Mouse (Mus musculus): ENCODE measurements around the gene Grik3. TPM values are rescaled to one million over a fixed set of nuclear protein-coding genes. Genes with fewer than 3 reads are reported as not detected.

Gene Grik3
- total RNA-seq, 2 experiments from 2014 or later, result 23.4 to 29.3 TPM

GRCm38 (mm10) chr4:125491505-125492121 is 1.1 kb downstream of the Grik3 start:
- DNase-seq (ENCODE audit: low spot score in 2 of 2), result no peak

GRCm38 (mm10) chr4:125492122-125492505 is 1.6 kb downstream of the Grik3 start:
- no peak for DNase-seq (ENCODE audit: low spot score in 2 of 2)

GRCm38 (mm10) chr4:125492706-125493105 is 2.2 kb downstream of the Grik3 start:
- no peak for DNase-seq (ENCODE audit: low spot score in 2 of 2)

GRCm38 (mm10) chr4:125493124-125493523 is 2.6 kb downstream of the Grik3 start:
- DNase-seq (ENCODE audit: low spot score in 2 of 2), result no peak

GRCm38 (mm10) chr4:125495477-125495876 is 5.0 kb downstream of the Grik3 start:
- DNase-seq (ENCODE audit: low spot score in 2 of 2), result no peak

- no peak for DNase-seq (ENCODE audit: low spot score in 2 of 2)
Measured at GRCm38 (mm10) chr4:125497001-125497400, 6.5 kb downstream of the Grik3 start.

GRCm38 (mm10) chr4:125497471-125497870 is 7.0 kb downstream of the Grik3 start:
- no peak for DNase-seq (ENCODE audit: low spot score in 2 of 2)

GRCm38 (mm10) chr4:125498866-125499265 is 8.4 kb downstream of the Grik3 start:
- no peak for DNase-seq (ENCODE audit: low spot score in 2 of 2)

- DNase-seq (ENCODE audit: low spot score in 2 of 2), result no peak
Measured at GRCm38 (mm10) chr4:125502861-125503260, 12.4 kb downstream of the Grik3 start.

- DNase-seq (ENCODE audit: low spot score in 2 of 2), result no peak
Measured at GRCm38 (mm10) chr4:125512434-125512833, 21.9 kb downstream of the Grik3 start.

- no peak for DNase-seq (ENCODE audit: low spot score in 2 of 2)
Measured at GRCm38 (mm10) chr4:125515646-125516045, 25.1 kb downstream of the Grik3 start.

GRCm38 (mm10) chr4:125516612-125517011 is 26.1 kb downstream of the Grik3 start:
- no peak for DNase-seq (ENCODE audit: low spot score in 2 of 2)

- DNase-seq (ENCODE audit: low spot score in 2 of 2), result no peak
Measured at GRCm38 (mm10) chr4:125518861-125519260, 28.4 kb downstream of the Grik3 start.

- DNase-seq (ENCODE audit: low spot score in 2 of 2), result no peak
Measured at GRCm38 (mm10) chr4:125522931-125523330, 32.4 kb downstream of the Grik3 start.

- DNase-seq (ENCODE audit: low spot score in 2 of 2), result no peak
Measured at GRCm38 (mm10) chr4:125525266-125525665, 34.8 kb downstream of the Grik3 start.

- no peak for DNase-seq (ENCODE audit: low spot score in 2 of 2)
Measured at GRCm38 (mm10) chr4:125526425-125526824, 35.9 kb downstream of the Grik3 start.

GRCm38 (mm10) chr4:125533965-125534364 is 43.5 kb downstream of the Grik3 start:
- DNase-seq (ENCODE audit: low spot score in 2 of 2), result no peak

- DNase-seq (ENCODE audit: low spot score in 2 of 2), result no peak
Measured at GRCm38 (mm10) chr4:125534449-125534848, 43.9 kb downstream of the Grik3 start.

- no peak for DNase-seq (ENCODE audit: low spot score in 2 of 2)
Measured at GRCm38 (mm10) chr4:125534991-125535401, 44.5 kb downstream of the Grik3 start.

- DNase-seq (ENCODE audit: low spot score in 2 of 2), result no peak
Measured at GRCm38 (mm10) chr4:125535465-125535864, 45.0 kb downstream of the Grik3 start.

- DNase-seq (ENCODE audit: low spot score in 2 of 2), result no peak
Measured at GRCm38 (mm10) chr4:125535977-125536376, 45.5 kb downstream of the Grik3 start.

GRCm38 (mm10) chr4:125538301-125538965 is 47.9 kb downstream of the Grik3 start:
- no peak for DNase-seq (ENCODE audit: low spot score in 2 of 2)

- no peak for DNase-seq (ENCODE audit: low spot score in 2 of 2)
Measured at GRCm38 (mm10) chr4:125539617-125540016, 49.1 kb downstream of the Grik3 start.
